Comparison of ENCODE assay signal across 22 mouse cellular contexts in the genomic region with DNA sequence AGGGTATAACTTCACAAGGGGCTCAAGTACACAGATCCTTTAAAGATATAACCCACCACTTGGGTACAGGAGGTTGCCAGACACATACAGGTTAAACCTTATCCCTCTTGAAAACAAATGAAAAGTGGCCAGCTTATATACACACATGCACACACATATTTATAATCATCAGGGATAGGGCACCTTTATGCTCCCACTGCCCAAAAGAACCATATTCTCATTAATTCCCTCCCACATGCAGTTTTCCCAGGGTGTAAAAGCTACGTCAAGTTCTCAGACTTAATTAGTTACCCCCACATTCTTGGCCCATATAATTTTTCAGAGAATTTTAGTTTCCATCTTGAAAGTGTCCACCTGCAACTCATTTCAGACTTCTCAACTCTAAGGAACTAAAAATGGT. TPM values are rescaled to one million over a fixed set of nuclear protein-coding genes. Genes with fewer than 3 reads are reported as not detected.
DNase-seq lines count a peak whose midpoint lies in the region; ATAC-seq and TF ChIP-seq lines count a peak whose summit lies in the region.
"Had no signal": no experiment of that assay in that cellular context is flagged by ENCODE, and none has a peak within 500 bp of the region (broad histone marks: within the 10 kb centered on the region; RNA-seq: fewer than 3 reads in every experiment).

No protein-coding gene starts in this region.

- no peaks in the 10 kb centered on the region for H3K79me2 ChIP-seq in heart, adult 2 months (replicated peaks; ENCODE audit: control insufficient read depth, insufficient read depth, low read length)

- H3K4me1 ChIP-seq in heart, adult 2 months (ENCODE audit: control insufficient read depth, insufficient read depth, low read length), result peaks cover 2% of the 10 kb centered on the region
- H3K4me1 ChIP-seq in hindbrain, embryonic 13.5 days (replicated peaks), result peaks cover 39% of the 10 kb centered on the region
- peaks cover 50% of the 10 kb centered on the region for H3K4me1 ChIP-seq in midbrain, embryonic 13.5 days (replicated peaks)

- H3K27ac ChIP-seq in heart, adult 2 months, result no peak overlapping the region
- H3K27ac ChIP-seq in hindbrain, embryonic 13.5 days, result peak overlapping the region; percentile 86
- peak overlapping the region; percentile 93 for H3K27ac ChIP-seq in midbrain, embryonic 13.5 days
- H3K27ac ChIP-seq: forebrain, embryonic 15.5 days; gastrocnemius, adult 2 months; intestine, embryonic 15.5 days; liver, embryonic 14.5 days; stomach, embryonic 15.5 days had no signal

- no peak for TF ChIP-seq POLR2A in heart, adult 2 months (IDR thresholded peaks at IDR 0.05; ENCODE audit: insufficient read depth, low read depth, low read length)

- no peak for ATAC-seq in hindbrain, embryonic 13.5 days (ENCODE audit: low FRiP score)
- no peak for ATAC-seq in midbrain, embryonic 13.5 days
- ATAC-seq: activated CD4-positive, CD25-positive, alpha-beta regulatory T cell, adult 4 months; forebrain, embryonic 15.5 days; intestine, embryonic 15.5 days; lung, postnatal 0 days had no signal

- TF ChIP-seq EP300 in heart, adult 2 months (IDR thresholded peaks at IDR 0.05; ENCODE audit: insufficient read depth, low read depth, low read length), result no peak

- H3K9me3 ChIP-seq in hindbrain, embryonic 13.5 days, result no peaks in the 10 kb centered on the region
- no peaks in the 10 kb centered on the region for H3K9me3 ChIP-seq in midbrain, embryonic 13.5 days
- H3K9me3 ChIP-seq: forebrain, embryonic 15.5 days; intestine, embryonic 15.5 days; stomach, embryonic 15.5 days had no signal

- H3K4me2 ChIP-seq in hindbrain, embryonic 13.5 days, result peak overlapping the region; percentile 77
- H3K4me2 ChIP-seq in midbrain, embryonic 13.5 days (replicated peaks), result peak overlapping the region; percentile 75
- H3K4me2 ChIP-seq: forebrain, embryonic 15.5 days; intestine, embryonic 15.5 days; stomach, embryonic 15.5 days had no signal

- H3K4me3 ChIP-seq in heart, adult 2 months, result no peak overlapping the region
- H3K4me3 ChIP-seq in hindbrain, embryonic 13.5 days, result peak overlapping the region; percentile 48
- peak overlapping the region; percentile 58 for H3K4me3 ChIP-seq in midbrain, embryonic 13.5 days (replicated peaks)
- H3K4me3 ChIP-seq: forebrain, embryonic 15.5 days; gastrocnemius, adult 2 months; intestine, embryonic 15.5 days; stomach, embryonic 15.5 days had no signal

- intact Hi-C loops in heart, adult 2 months (cut with DNase I), result no loop called here

- peak; percentile 8 for DNase-seq in heart, adult 11 months
- no peak for DNase-seq in heart, adult 2 months
- no peak for DNase-seq in layer of hippocampus, postnatal 10 days (ENCODE audit: low spot score in 2 of 2)
- DNase-seq in retina, postnatal 1 day, result no peak
- no peak for DNase-seq in thymus, postnatal 10 days (ENCODE audit: low spot score in 2 of 2)
- DNase-seq: adrenal gland, postnatal 25 days; cerebellum, adult 9-10 months; gastrocnemius, adult 2 months; heart, postnatal 10 days; kidney, postnatal 14 days; left cerebral cortex, postnatal 4 days had no signal

- TF ChIP-seq CTCF in heart, adult 2 months (IDR thresholded peaks at IDR 0.05), result no peak

- no peaks in the 10 kb centered on the region for H3K36me3 ChIP-seq in heart, adult 2 months (ENCODE audit: control insufficient read depth, insufficient read depth, low read length)
- no peaks in the 10 kb centered on the region for H3K36me3 ChIP-seq in hindbrain, embryonic 13.5 days
- H3K36me3 ChIP-seq in midbrain, embryonic 13.5 days, result no peaks in the 10 kb centered on the region
- H3K36me3 ChIP-seq: forebrain, embryonic 15.5 days; intestine, embryonic 15.5 days; stomach, embryonic 15.5 days had no signal

- WGBS in heart, adult 2 months, result 69% methylated on average over 1 of the region's 1 CpGs
- WGBS in hindbrain, embryonic 13.5 days, result 26% methylated on average over 1 of the region's 1 CpGs
- WGBS in midbrain, embryonic 13.5 days, result 35% methylated on average over 1 of the region's 1 CpGs

- peaks cover 29% of the 10 kb centered on the region for H3K27me3 ChIP-seq in heart, adult 2 months (ENCODE audit: control insufficient read depth, insufficient read depth, low read length)
- peaks cover 75% of the 10 kb centered on the region for H3K27me3 ChIP-seq in hindbrain, embryonic 13.5 days
- H3K27me3 ChIP-seq in midbrain, embryonic 13.5 days, result peaks cover 77% of the 10 kb centered on the region

- no peak overlapping the region for H3K9ac ChIP-seq in heart, adult 2 months (ENCODE audit: low read depth, low read length)
- peak overlapping the region; percentile 73 for H3K9ac ChIP-seq in hindbrain, embryonic 13.5 days
- H3K9ac ChIP-seq in midbrain, embryonic 13.5 days (replicated peaks), result peak overlapping the region; percentile 78
- H3K9ac ChIP-seq: forebrain, embryonic 15.5 days; intestine, embryonic 15.5 days; liver, embryonic 14.5 days; stomach, embryonic 15.5 days had no signal

RNA-seq across cellular contexts. Expression of a gene that starts 5.2 kb away (rescaled TPM):
- not detected for total RNA-seq in heart, adult 2 months (2021)
- 0.08 TPM in 1 of 2 replicates, not detected in the other for polyA plus RNA-seq in heart, adult 2 months (2012; rRNA removed)
- polyA plus RNA-seq in hindbrain, embryonic 13.5 days (2015; fragmentation: Nextera tagmentation; extraction: Ambion mirVana), result 17.6 and 24.4 TPM in 2 replicates
- 30.4 and 35.6 TPM in 2 replicates for polyA plus RNA-seq in midbrain, embryonic 13.5 days (2015; fragmentation: Nextera tagmentation; extraction: Ambion mirVana)
- total RNA-seq in layer of hippocampus, postnatal 10 days (2021), result under 1 TPM in 1 of 2 experiments, not detected in 1; 0.11 TPM
- total RNA-seq: adrenal gland, postnatal 25 days; gastrocnemius, adult 2 months; layer of hippocampus, postnatal 25 days; left cerebral cortex, postnatal 4 days; megakaryocyte, adult 5-6 weeks had no signal
- polyA plus RNA-seq: intestine, embryonic 15.5 days; liver, embryonic 14.5 days; lung, postnatal 0 days; small intestine, adult 2 months had no signal

Comparison
In these comparisons a context has a peak if more than half of its experiments do, and no peak if none do; other contexts are left out.
1. RNA of a gene that starts 5.2 kb away (polyA plus RNA-seq): 30.4 to 35.6 TPM in midbrain, embryonic 13.5 days and 17.6 to 24.4 TPM in hindbrain, embryonic 13.5 days; 0.08 TPM in heart, adult 2 months; every median in the first group is over 10 times any median in the second.